Mouse (Mus musculus): Measurements from ENCODE around the gene Shisa5. TPM values are rescaled to one million over a fixed set of nuclear protein-coding genes. Genes with fewer than 3 reads are reported as not detected.

The Shisa5 gene
- polyA plus RNA-seq, 1 experiment from 2014 or later, result 162 TPM

DNA sequence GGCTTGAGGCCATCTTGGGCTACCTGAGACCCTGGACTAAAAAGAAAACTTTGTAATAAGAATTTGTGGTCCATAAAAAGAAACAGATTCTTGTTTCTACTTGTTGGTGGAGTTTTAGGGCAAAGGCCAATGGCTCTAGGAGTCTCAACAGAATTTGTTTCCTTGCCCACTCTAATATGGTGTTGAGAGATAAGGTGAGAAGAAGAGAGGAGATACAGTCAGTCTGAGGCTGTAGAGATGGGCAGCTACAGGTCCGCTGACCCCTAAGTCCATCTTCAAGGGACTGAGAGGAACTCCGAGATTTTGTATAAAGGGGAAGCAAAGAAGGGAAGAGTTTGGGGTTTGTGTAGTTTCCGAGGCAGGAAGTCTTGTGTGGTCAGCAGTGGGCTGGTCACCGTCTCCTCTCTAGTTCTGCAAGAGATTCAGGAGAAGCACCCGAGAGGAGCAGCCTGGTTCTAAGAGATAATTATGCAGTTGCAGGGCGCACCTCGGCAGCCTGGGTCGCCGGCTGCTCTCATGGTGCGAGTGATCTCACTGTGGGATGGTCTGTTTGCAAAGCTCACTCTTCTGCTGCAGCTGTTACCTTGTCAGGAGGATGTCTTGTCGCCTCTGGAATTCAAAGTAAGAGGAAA is 21.3 kb upstream of the Shisa5 start:
- no peak overlapping the region for H3K4me2 ChIP-seq (ENCODE audit: low read depth, low read length)
- no peaks in the 10 kb centered on the region for H3K9me3 ChIP-seq (ENCODE audit: control insufficient read depth, low read length)
- no peaks in the 10 kb centered on the region for H3K36me3 ChIP-seq (ENCODE audit: control insufficient read depth, insufficient read depth, low read length)
- H3K27me3 ChIP-seq (replicated peaks; ENCODE audit: control insufficient read depth, insufficient read depth, low read length), result no peaks in the 10 kb centered on the region
- H3K4me1 ChIP-seq (ENCODE audit: control insufficient read depth, insufficient read depth, low read length), result peaks cover 9% of the 10 kb centered on the region; the same call in 1 of the 2 replicates
- H3K4me3 ChIP-seq (ENCODE audit: low read length), result no peak overlapping the region
- ATAC-seq, result no peak
- 52% methylated on average over 11 of the region's 11 CpGs for WGBS
- no peak overlapping the region for H3K9ac ChIP-seq (ENCODE audit: low read depth, low read length)
- no peak overlapping the region for H3K27ac ChIP-seq (ENCODE audit: low read length)

DNA sequence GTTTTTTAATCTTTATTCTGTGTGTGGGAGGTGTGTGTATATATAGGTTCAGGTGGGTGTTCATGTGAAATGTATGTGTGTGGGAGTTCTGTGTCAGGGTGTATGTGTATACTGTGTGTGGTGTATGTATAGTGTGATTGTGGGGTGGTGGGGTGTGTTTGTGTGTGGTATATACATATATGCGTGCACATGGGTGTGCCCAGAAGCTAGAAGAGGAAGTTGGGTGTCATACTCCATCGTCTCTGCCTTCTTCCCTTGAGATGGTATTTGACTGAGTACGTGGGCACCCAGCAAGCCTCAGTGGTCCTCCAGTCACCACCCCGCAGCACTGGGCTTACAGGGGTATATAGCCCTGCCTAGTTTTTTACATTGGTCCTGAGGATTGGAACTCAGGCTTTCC is 16.9 kb upstream of the Shisa5 start:
- Histone ChIP-seq H3K9me3 (ENCODE audit: control insufficient read depth, low read length) (no peaks in the 10 kb centered on the region), H3K36me3 (ENCODE audit: control insufficient read depth, insufficient read depth, low read length) (no peaks in the 10 kb centered on the region), H3K4me3 (ENCODE audit: low read length) (no peak overlapping the region), H3K4me1 (ENCODE audit: control insufficient read depth, insufficient read depth, low read length) (no peaks in the 10 kb centered on the region), H3K4me2 (ENCODE audit: low read depth, low read length) (no peak overlapping the region), H3K9ac (ENCODE audit: low read depth, low read length) (no peak overlapping the region), H3K27ac (ENCODE audit: low read length) (no peak overlapping the region), H3K27me3 (replicated peaks; ENCODE audit: control insufficient read depth, insufficient read depth, low read length) (no peaks in the 10 kb centered on the region)
- no peak for ATAC-seq
- 80% methylated on average over 4 of the region's 4 CpGs for WGBS

DNA sequence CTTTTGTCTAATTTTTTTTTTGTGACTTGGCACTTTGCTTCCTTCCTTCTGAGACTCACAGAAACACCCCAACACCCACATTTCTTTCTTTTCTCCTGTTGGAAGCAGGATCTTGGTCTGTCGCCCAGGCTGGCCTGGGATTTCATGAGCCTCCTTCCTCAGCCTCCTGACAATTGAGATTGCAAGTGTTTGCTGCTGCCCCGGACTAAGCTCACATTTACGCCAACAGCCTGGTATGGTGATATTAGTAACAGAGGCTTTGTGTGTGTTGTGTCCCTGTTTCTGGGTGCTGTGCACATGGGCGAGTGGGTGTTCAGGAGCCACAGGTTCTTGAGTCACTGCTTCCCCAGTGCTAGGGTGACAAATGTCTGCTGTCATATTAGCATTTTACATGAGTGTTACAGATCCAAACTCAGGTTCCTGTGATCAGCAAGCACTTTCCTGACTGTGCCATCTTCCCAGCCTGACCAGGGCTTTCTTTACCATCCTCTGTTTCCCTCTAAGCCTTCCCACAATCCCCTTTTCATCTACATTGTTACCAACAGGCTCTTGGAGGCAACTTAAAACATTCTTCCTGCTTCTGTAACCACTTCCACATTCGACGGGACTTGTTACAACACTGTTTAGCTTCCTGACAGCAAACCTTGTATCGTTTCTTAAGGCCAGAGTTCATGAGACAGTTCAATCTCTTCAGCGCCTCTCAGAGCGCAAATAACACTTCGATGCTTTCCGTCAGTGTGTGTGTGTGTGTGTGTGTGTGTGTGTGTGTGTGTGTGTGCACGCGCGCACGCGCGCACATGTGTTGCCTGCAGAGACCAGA is 15.3 kb upstream of the Shisa5 start:
- 85% methylated on average over 17 of the region's 17 CpGs for WGBS

DNA sequence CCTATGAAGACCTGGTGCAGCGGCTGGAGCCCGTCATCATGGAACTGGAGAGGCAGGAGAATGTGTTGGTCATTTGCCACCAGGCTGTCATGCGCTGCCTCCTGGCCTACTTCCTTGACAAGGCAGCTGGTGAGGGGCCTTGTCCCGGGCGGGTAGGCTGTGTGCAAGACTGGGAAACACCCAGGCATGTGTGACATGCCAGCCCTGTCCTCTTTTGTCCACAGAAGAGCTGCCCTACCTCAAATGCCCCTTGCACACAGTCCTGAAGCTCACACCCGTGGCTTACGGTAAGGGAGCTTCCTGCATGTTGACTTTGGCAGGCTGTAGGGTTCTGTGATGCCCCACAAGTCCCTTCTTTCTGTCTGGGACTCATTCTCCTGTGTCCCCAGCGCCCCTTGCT is 10.8 kb upstream of the Shisa5 start:
- no peak overlapping the region for H3K27ac ChIP-seq (ENCODE audit: low read length)
- H3K27me3 ChIP-seq (replicated peaks; ENCODE audit: control insufficient read depth, insufficient read depth, low read length), result no peaks in the 10 kb centered on the region
- H3K36me3 ChIP-seq (ENCODE audit: control insufficient read depth, insufficient read depth, low read length), result no peaks in the 10 kb centered on the region
- no peak overlapping the region for H3K4me2 ChIP-seq (ENCODE audit: low read depth, low read length)
- H3K4me3 ChIP-seq (ENCODE audit: low read length), result no peak overlapping the region
- no peaks in the 10 kb centered on the region for H3K9me3 ChIP-seq (ENCODE audit: control insufficient read depth, low read length)
- peaks cover 12% of the 10 kb centered on the region; the same call in 1 of the 2 replicates for H3K4me1 ChIP-seq (ENCODE audit: control insufficient read depth, insufficient read depth, low read length)
- WGBS, result 69% methylated on average over 8 of the region's 8 CpGs
- no peak for ATAC-seq
- H3K9ac ChIP-seq (ENCODE audit: low read depth, low read length), result no peak overlapping the region

More for the DNA sequence above, 15.3 kb upstream of the Shisa5 start:
- H3K27ac ChIP-seq (ENCODE audit: low read length), result no peak overlapping the region
- H3K4me3 ChIP-seq (ENCODE audit: low read length), result no peak overlapping the region
- no peak overlapping the region for H3K9ac ChIP-seq (ENCODE audit: low read depth, low read length)
- no peaks in the 10 kb centered on the region for H3K9me3 ChIP-seq (ENCODE audit: control insufficient read depth, low read length)
- H3K4me1 ChIP-seq (ENCODE audit: control insufficient read depth, insufficient read depth, low read length), result no peaks in the 10 kb centered on the region
- H3K4me2 ChIP-seq (ENCODE audit: low read depth, low read length), result no peak overlapping the region
- no peaks in the 10 kb centered on the region for H3K36me3 ChIP-seq (ENCODE audit: control insufficient read depth, insufficient read depth, low read length)
- H3K27me3 ChIP-seq (replicated peaks; ENCODE audit: control insufficient read depth, insufficient read depth, low read length), result no peaks in the 10 kb centered on the region
- no peak for ATAC-seq

DNA sequence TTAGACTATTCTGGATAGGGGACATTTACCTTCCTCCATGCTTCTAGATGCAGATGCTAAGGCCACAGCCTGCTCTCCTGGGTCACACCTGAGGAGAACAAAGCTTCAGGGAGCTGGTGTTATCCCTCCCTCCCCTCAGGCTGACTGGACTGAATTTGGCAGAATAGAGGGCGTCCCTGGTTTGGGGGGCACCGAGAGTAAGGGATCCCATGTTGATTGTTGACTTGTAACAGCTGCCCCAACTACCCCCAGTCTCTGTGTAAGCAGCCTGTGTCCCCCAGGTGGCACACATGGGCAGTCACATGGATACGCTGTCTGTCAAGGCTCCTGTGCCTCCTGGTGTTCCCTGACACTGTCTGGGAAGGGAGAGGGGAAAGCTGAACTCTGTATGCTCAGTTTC is 9.9 kb upstream of the Shisa5 start:
- Histone ChIP-seq H3K9me3 (ENCODE audit: control insufficient read depth, low read length) (no peaks in the 10 kb centered on the region), H3K27me3 (replicated peaks; ENCODE audit: control insufficient read depth, insufficient read depth, low read length) (no peaks in the 10 kb centered on the region), H3K27ac (ENCODE audit: low read length) (no peak overlapping the region), H3K9ac (ENCODE audit: low read depth, low read length) (no peak overlapping the region), H3K4me2 (ENCODE audit: low read depth, low read length) (no peak overlapping the region), H3K4me1 (ENCODE audit: control insufficient read depth, insufficient read depth, low read length) (peaks cover 12% of the 10 kb centered on the region; the same call in 1 of the 2 replicates), H3K4me3 (ENCODE audit: low read length) (no peak overlapping the region), H3K36me3 (ENCODE audit: control insufficient read depth, insufficient read depth, low read length) (no peaks in the 10 kb centered on the region)
- no peak for ATAC-seq
- 81% methylated on average over 3 of the region's 3 CpGs for WGBS

DNA sequence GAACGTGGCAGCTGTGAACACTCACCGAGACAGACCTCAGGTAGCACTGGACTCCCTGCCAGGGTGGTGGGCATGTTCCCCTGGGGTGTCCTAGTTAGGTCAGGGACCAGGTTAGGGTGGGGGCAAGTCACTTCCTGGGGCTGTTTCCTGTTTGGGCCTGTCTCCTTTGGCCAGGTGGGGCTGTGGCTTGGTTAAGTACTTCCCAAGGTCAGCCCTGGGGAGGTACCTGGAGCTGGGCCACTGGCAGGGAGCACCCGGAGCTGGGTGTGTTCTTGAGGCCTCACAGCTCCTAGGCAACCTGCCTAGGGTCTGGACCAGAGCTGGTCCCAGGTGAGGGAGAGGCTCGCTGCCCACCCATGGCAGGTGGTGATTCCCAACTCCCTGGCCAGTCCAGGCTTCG is 9.4 kb upstream of the Shisa5 start:
- Histone ChIP-seq H3K4me3 (ENCODE audit: low read length) (no peak overlapping the region), H3K4me2 (ENCODE audit: low read depth, low read length) (no peak overlapping the region), H3K9me3 (ENCODE audit: control insufficient read depth, low read length) (no peaks in the 10 kb centered on the region), H3K36me3 (ENCODE audit: control insufficient read depth, insufficient read depth, low read length) (no peaks in the 10 kb centered on the region), H3K4me1 (ENCODE audit: control insufficient read depth, insufficient read depth, low read length) (peaks cover 12% of the 10 kb centered on the region; the same call in 1 of the 2 replicates), H3K27me3 (replicated peaks; ENCODE audit: control insufficient read depth, insufficient read depth, low read length) (no peaks in the 10 kb centered on the region), H3K9ac (ENCODE audit: low read depth, low read length) (no peak overlapping the region), H3K27ac (ENCODE audit: low read length) (0 out of 2 replicates have a peak overlapping the region, but pooled peaks have one; percentile 21)
- 67% methylated on average over 5 of the region's 5 CpGs for WGBS
- ATAC-seq, result peak; percentile 73

DNA sequence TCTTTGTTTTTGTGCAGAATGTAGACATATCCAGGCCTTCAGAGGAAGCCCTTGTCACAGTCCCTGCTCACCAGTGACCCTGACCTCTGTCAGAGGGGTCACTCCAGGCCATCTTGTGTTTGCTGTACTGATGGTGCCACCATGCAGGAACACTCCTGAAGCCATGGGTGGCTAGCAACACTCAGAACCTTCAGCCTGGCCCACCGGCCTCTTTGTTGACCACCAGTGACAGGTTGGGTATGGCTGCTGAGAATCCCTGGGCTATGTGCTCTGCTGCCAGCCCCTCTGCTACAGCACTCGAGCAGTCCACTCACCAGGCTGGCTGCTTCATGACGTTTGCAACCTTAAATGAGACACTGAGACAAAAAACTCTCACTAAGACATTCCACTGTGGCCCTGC is 8.1 kb upstream of the Shisa5 start:
- Histone ChIP-seq H3K27ac (ENCODE audit: low read length) (no peak overlapping the region), H3K27me3 (replicated peaks; ENCODE audit: control insufficient read depth, insufficient read depth, low read length) (no peaks in the 10 kb centered on the region), H3K4me3 (ENCODE audit: low read length) (no peak overlapping the region), H3K4me2 (ENCODE audit: low read depth, low read length) (no peak overlapping the region), H3K36me3 (ENCODE audit: control insufficient read depth, insufficient read depth, low read length) (no peaks in the 10 kb centered on the region), H3K9ac (ENCODE audit: low read depth, low read length) (no peak overlapping the region), H3K4me1 (ENCODE audit: control insufficient read depth, insufficient read depth, low read length) (peaks cover 12% of the 10 kb centered on the region; the same call in 1 of the 2 replicates), H3K9me3 (ENCODE audit: control insufficient read depth, low read length) (no peaks in the 10 kb centered on the region)
- ATAC-seq, result no peak
- WGBS, result 65% methylated on average over 3 of the region's 3 CpGs

DNA sequence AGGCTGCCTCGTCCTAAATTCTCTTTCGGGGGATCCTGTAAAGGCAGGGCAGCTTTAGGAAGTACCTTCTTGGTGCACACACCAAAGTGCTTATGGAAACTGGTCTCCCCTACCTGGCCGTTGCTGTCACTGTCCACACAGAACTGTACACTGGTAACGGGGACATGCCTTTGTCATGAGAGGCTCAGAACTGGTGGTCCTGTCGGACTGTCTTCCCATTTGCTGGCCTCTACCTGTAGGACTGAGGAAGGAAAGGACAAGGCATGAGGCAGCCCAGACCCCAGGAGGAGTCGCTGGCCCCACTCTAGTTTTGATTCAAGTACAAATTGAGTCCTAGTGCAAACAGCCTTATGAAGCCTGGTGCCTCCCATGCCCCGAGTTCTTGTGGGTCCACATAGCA is 7.4 kb upstream of the Shisa5 start:
- 93% methylated on average over 7 of the region's 7 CpGs for WGBS
- Histone ChIP-seq H3K27me3 (replicated peaks; ENCODE audit: control insufficient read depth, insufficient read depth, low read length) (no peaks in the 10 kb centered on the region), H3K4me2 (ENCODE audit: low read depth, low read length) (no peak overlapping the region), H3K9ac (ENCODE audit: low read depth, low read length) (no peak overlapping the region), H3K9me3 (ENCODE audit: control insufficient read depth, low read length) (no peaks in the 10 kb centered on the region), H3K27ac (ENCODE audit: low read length) (no peak overlapping the region), H3K4me3 (ENCODE audit: low read length) (no peak overlapping the region), H3K4me1 (ENCODE audit: control insufficient read depth, insufficient read depth, low read length) (peaks cover 12% of the 10 kb centered on the region; the same call in 1 of the 2 replicates), H3K36me3 (ENCODE audit: control insufficient read depth, insufficient read depth, low read length) (no peaks in the 10 kb centered on the region)
- no peak for ATAC-seq

DNA sequence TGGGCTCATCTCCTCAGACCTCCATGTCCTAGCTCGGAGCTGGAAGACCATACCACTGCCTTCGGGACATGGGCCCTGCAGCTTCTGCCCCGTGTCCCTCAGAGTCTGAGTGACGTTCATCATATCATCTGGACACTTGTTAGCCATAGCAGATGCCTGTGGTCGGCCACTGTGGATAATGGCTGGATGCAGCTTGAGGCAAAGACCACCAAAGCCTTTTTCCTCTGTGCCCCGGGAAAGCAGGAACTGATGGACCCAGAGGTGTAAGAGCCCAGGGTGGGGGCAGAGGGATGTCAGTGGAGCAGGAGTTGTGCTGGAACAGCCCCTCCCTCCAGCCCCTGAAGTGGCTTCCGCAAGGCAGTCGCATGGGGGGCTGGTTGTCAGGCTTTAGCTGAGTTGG is 6.7 kb upstream of the Shisa5 start:
- Histone ChIP-seq H3K27ac (ENCODE audit: low read length) (no peak overlapping the region), H3K36me3 (ENCODE audit: control insufficient read depth, insufficient read depth, low read length) (no peaks in the 10 kb centered on the region), H3K27me3 (replicated peaks; ENCODE audit: control insufficient read depth, insufficient read depth, low read length) (no peaks in the 10 kb centered on the region), H3K9me3 (ENCODE audit: control insufficient read depth, low read length) (no peaks in the 10 kb centered on the region), H3K9ac (ENCODE audit: low read depth, low read length) (no peak overlapping the region), H3K4me3 (ENCODE audit: low read length) (no peak overlapping the region), H3K4me1 (ENCODE audit: control insufficient read depth, insufficient read depth, low read length) (peaks cover 12% of the 10 kb centered on the region; the same call in 1 of the 2 replicates), H3K4me2 (ENCODE audit: low read depth, low read length) (no peak overlapping the region)
- WGBS, result 86% methylated on average over 8 of the region's 8 CpGs
- no peak for ATAC-seq
